Comparison of ENCODE assay signal across 25 mouse cellular contexts in the genomic region with DNA sequence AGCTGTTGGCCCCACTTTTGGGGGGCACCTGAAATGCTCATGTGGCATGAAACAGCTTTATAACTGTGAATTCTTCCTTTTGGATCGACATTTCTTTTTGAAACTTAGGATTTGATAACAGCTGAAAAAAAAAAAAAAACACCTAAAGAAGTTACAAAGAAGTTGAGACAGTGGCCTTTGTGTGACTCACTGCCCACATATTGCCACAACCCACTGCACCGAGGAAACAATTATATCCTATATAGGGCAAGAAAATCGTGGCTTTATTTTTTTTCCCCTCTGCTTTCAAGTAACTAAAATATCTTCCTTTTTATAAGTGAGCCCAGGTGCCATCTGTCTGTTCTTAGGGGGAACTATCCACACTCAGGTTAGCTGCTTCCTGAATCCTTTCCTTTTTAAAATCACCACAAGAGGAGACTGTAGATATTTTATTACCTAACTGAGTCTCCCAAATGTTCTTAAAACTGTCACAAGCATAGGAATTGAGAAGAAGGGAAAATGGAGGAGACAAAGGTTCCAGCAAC.
DNase-seq lines count a peak whose midpoint lies in the region; TF ChIP-seq lines count a peak whose summit lies in the region.
"Had no signal": no experiment of that assay in that cellular context is flagged by ENCODE, and none has a peak within 500 bp of the region (broad histone marks: within the 10 kb centered on the region; RNA-seq: fewer than 3 reads in every experiment).

No protein-coding gene starts in this region.

- H3K4me2 ChIP-seq in myocyte (ENCODE audit: low read depth), result peak overlapping the region; percentile 43
- H3K4me2 ChIP-seq: forebrain, embryonic 13.5 days; heart, embryonic 13.5 days; hindbrain, embryonic 14.5 days had no signal

- H3K36me3 ChIP-seq in myocyte (ENCODE audit: control insufficient read depth, insufficient read depth), result no peaks in the 10 kb centered on the region
- H3K36me3 ChIP-seq: forebrain, embryonic 10.5 days; G1E; heart, embryonic 10.5 days; heart, embryonic 13.5 days had no signal

- intact Hi-C loops in left cerebral cortex, adult 2 months (cut with DNase I), result no loop called here
- intact Hi-C loops in left cerebral cortex, postnatal 14 days (cut with DNase I), result no loop called here

- no peak for TF ChIP-seq POLR2A in myocyte (IDR thresholded peaks at IDR 0.05; ENCODE audit: insufficient read length, low read depth)

- no peaks in the 10 kb centered on the region for H3K79me2 ChIP-seq in myocyte (ENCODE audit: control insufficient read depth, insufficient read depth)

- TF ChIP-seq CTCF in left cerebral cortex, adult 2 months (IDR thresholded peaks at IDR 0.05), result no peak

- no peak for DNase-seq in left cerebral cortex, adult 2 months (ENCODE audit: extremely low spot score in 1 of 2, low spot score in 2 of 2)
- DNase-seq in left cerebral cortex, postnatal 14 days (ENCODE audit: low spot score in 2 of 2), result no peak
- DNase-seq in NIH3T3 (ENCODE audit: low read depth), result peak; percentile 18
- DNase-seq in gastrocnemius, postnatal 4 days (ENCODE audit: low spot score in 2 of 2), result no peak
- DNase-seq in right cerebral cortex, adult 18-20 months, result no peak
- DNase-seq in thymus, postnatal 10 days (ENCODE audit: low spot score in 2 of 2), result no peak
- DNase-seq: adrenal gland, adult 2 months; adrenal gland, postnatal 14 days; cerebellum, adult 11-12 months; cerebellum, adult 8-10 months; cerebellum, postnatal 10 days; cerebellum, postnatal 36 days; forebrain, postnatal 0 days; gastrocnemius, postnatal 10 days; gastrocnemius, postnatal 36 days; heart, adult 18-20 months; heart, postnatal 14 days; heart, postnatal 4 days had no signal

- H3K4me3 ChIP-seq in left cerebral cortex, adult 2 months, result no peak overlapping the region
- no peak overlapping the region for H3K4me3 ChIP-seq in myocyte
- H3K4me3 ChIP-seq: forebrain, embryonic 10.5 days; forebrain, embryonic 13.5 days; heart, embryonic 10.5 days; heart, embryonic 13.5 days had no signal

- H3K27me3 ChIP-seq in myocyte (ENCODE audit: control insufficient read depth, insufficient read depth, insufficient read length), result no peaks in the 10 kb centered on the region
- H3K27me3 ChIP-seq: forebrain, embryonic 13.5 days; heart, embryonic 13.5 days had no signal

- H3ac ChIP-seq in myocyte (ENCODE audit: control insufficient read depth, insufficient read length), result no peak overlapping the region

- H3K27ac ChIP-seq in left cerebral cortex, adult 2 months, result peak overlapping the region; percentile 64
- H3K27ac ChIP-seq: forebrain, embryonic 10.5 days; forebrain, embryonic 13.5 days; heart, embryonic 10.5 days; heart, embryonic 13.5 days; hindbrain, embryonic 14.5 days had no signal

TF ChIP-seq in myocyte, 11 proteins besides CTCF, POLR2A, EP300 and RAD21:
- TF ChIP-seq POLR2AphosphoS2 (IDR thresholded peaks at IDR 0.05; ENCODE audit: insufficient read length, low read depth), result no peak
- 0 out of 2 replicates have a peak, but pooled peaks have one; percentile 15 for TF ChIP-seq CEBPB (IDR thresholded peaks at IDR 0.05; ENCODE audit: insufficient read depth, poor library complexity, severe bottlenecking)
